Mouse (Mus musculus): Measurements from ENCODE around the gene Nek6. TPM values are rescaled to one million over a fixed set of nuclear protein-coding genes. Genes with fewer than 3 reads are reported as not detected.

The Nek6 gene
- 43.5 and 47.6 TPM in 2 replicates for polyA plus RNA-seq (2015; fragmentation: Nextera tagmentation; extraction: Ambion mirVana)

DNA sequence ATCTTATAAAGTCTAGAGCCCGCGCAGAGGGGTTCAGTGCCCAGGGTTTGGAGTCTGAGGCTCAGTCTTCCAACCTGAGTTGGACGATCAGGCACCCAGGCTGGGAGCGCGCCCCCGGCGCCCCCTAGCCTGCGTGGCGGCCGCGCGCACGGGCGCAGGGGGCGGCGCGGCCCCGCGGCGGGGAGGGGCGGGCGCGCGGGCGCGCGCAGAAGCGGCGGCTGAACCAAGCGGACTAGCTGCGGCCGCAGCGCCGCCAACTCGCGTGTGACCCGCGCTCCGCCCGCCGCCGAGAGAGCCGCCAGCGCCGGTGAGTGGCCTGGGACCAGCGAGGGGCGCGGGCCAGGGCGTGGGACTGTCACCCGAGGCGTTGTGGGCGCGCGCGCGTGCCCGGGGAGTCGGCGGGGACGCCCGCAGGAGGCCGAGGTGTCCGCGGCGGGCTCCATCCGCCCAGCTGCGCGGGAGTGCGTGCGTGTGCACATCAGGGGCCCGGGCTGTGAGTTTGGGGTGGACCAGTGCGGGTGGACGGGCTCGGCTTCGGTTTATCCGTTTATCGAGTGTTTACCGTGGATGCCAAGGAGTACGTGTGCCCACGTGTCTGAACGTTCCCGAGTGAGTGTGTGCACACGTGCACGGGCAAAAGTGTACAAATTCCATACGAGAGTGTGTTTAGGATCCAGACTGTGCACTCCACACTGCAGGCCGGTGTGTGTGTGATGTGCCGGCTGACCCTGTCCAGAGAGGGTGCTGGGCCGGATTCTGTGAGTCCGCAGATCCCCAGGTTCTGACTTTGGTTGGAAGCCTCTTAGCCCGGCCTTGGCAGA is at the start of gene Nek6:
TSS of gene Nek6 (plus strand) at position 157 of the 821 bp plus-strand sequence.
- H3K27ac ChIP-seq (ENCODE audit: low read length): peak within 1 kb of the TSS; percentile 50
- peaks cover 21% of the 10 kb centered on the region for H3K27me3 ChIP-seq (ENCODE audit: control insufficient read depth, insufficient read depth, low read depth, low read length)

GRCm38 (mm10) chr2:38462323-38462722 is 49.1 kb upstream of the Nek6 start:
- no peaks in the 10 kb centered on the region for H3K36me3 ChIP-seq (ENCODE audit: control insufficient read depth, insufficient read depth)
- no peaks in the 10 kb centered on the region for H3K27me3 ChIP-seq (ENCODE audit: control insufficient read depth, insufficient read depth, low read depth, low read length)
- H3K9ac ChIP-seq (ENCODE audit: low read depth, low read length): no peak overlapping the region
- ATAC-seq (ENCODE audit: low read depth): no peak
- no peaks in the 10 kb centered on the region for H3K9me3 ChIP-seq (replicated peaks; ENCODE audit: control insufficient read depth, low read length)
- 42% methylated on average over 3 of the region's 3 CpGs for WGBS (ENCODE audit: insufficient replicate concordance)
- no peak overlapping the region for H3K4me3 ChIP-seq (ENCODE audit: low read depth, low read length)
- no peaks in the 10 kb centered on the region for H3K4me1 ChIP-seq (ENCODE audit: control insufficient read depth, low read depth, low read length)
- no peak overlapping the region for H3K4me2 ChIP-seq (ENCODE audit: low read depth, low read length)
- no peak overlapping the region for H3K27ac ChIP-seq (ENCODE audit: low read length)

More for the DNA sequence above, at the start of gene Nek6:
- Histone ChIP-seq H3K4me3 (ENCODE audit: low read depth, low read length) (peak within 1 kb of the TSS; percentile 70), H3K36me3 (ENCODE audit: control insufficient read depth, insufficient read depth) (no peaks in the 10 kb centered on the region), H3K4me1 (ENCODE audit: control insufficient read depth, low read depth, low read length) (peaks cover 31% of the 10 kb centered on the region), H3K9me3 (replicated peaks; ENCODE audit: control insufficient read depth, low read length) (no peaks in the 10 kb centered on the region), H3K4me2 (ENCODE audit: low read depth, low read length) (peak within 1 kb of the TSS; percentile 75), H3K9ac (ENCODE audit: low read depth, low read length) (peak within 1 kb of the TSS; percentile 75)
- under 1% methylated on average over 84 of the region's 90 CpGs for WGBS (ENCODE audit: insufficient replicate concordance)
- peak; percentile 69 for ATAC-seq (ENCODE audit: low read depth)

DNA sequence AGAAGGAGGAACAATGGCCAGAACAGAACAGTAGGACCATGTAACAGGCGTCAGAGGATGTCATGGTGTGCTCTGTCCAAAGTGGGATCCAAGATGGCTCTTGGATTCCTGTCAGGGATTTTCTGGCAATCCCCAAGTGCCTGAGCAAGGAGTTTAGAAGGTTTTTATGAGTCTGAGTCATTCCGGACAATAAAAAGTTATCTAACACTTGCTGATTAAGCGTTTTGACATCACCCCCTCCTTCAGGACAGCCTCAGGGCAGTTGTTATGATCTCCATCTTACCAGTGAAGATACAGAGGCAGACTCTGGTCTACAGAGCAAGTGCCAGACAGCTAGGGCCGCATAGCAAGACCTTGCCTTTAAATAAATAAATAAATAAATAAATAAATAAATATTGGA is 42.6 kb upstream of the Nek6 start:
- no peaks in the 10 kb centered on the region for H3K9me3 ChIP-seq (replicated peaks; ENCODE audit: control insufficient read depth, low read length)
- H3K4me1 ChIP-seq (ENCODE audit: control insufficient read depth, low read depth, low read length): peaks cover 4% of the 10 kb centered on the region
- H3K4me3 ChIP-seq (ENCODE audit: low read depth, low read length): no peak overlapping the region
- no peaks in the 10 kb centered on the region for H3K27me3 ChIP-seq (ENCODE audit: control insufficient read depth, insufficient read depth, low read depth, low read length)
- H3K27ac ChIP-seq (ENCODE audit: low read length): no peak overlapping the region
- WGBS (ENCODE audit: insufficient replicate concordance): 50% methylated on average over 4 of the region's 4 CpGs
- no peak for ATAC-seq (ENCODE audit: low read depth)
- H3K36me3 ChIP-seq (ENCODE audit: control insufficient read depth, insufficient read depth): no peaks in the 10 kb centered on the region
- H3K9ac ChIP-seq (ENCODE audit: low read depth, low read length): no peak overlapping the region
- no peak overlapping the region for H3K4me2 ChIP-seq (ENCODE audit: low read depth, low read length)

DNA sequence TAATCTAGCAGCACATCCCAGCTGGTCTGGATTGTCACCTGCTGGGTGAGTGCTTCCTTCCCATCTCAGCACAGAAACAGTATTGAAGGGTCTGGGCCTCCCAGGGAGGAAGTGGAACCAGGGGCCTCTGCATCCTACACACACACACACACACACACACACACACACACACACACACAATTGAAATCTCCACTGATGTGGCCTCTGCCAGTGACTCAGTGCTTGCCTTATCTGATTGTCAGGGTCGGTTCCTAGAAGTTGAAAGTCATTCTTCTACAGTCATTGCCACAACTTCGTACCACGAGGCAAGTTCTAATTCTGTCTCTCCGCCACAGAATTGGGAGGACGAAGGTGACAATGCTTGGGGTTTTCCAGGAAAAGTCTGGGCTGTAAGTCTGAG is 39.7 kb upstream of the Nek6 start:
- H3K9ac ChIP-seq (ENCODE audit: low read depth, low read length): no peak overlapping the region
- no peaks in the 10 kb centered on the region for H3K27me3 ChIP-seq (ENCODE audit: control insufficient read depth, insufficient read depth, low read depth, low read length)
- H3K9me3 ChIP-seq (replicated peaks; ENCODE audit: control insufficient read depth, low read length): no peaks in the 10 kb centered on the region
- H3K4me1 ChIP-seq (ENCODE audit: control insufficient read depth, low read depth, low read length): peaks cover 4% of the 10 kb centered on the region
- no peak overlapping the region for H3K4me3 ChIP-seq (ENCODE audit: low read depth, low read length)
- no peak overlapping the region for H3K27ac ChIP-seq (ENCODE audit: low read length)
- H3K36me3 ChIP-seq (ENCODE audit: control insufficient read depth, insufficient read depth): no peaks in the 10 kb centered on the region
- peak; percentile 51; the same call in 1 of the 2 replicates for ATAC-seq (ENCODE audit: low read depth)
- no peak overlapping the region for H3K4me2 ChIP-seq (ENCODE audit: low read depth, low read length)
- 19% methylated on average over 5 of the region's 5 CpGs for WGBS (ENCODE audit: insufficient replicate concordance)

GRCm38 (mm10) chr2:38472829-38473228 is 38.6 kb upstream of the Nek6 start:
- no peak overlapping the region for H3K4me2 ChIP-seq (ENCODE audit: low read depth, low read length)
- H3K36me3 ChIP-seq (ENCODE audit: control insufficient read depth, insufficient read depth): no peaks in the 10 kb centered on the region
- H3K9ac ChIP-seq (ENCODE audit: low read depth, low read length): no peak overlapping the region
- no peak overlapping the region for H3K4me3 ChIP-seq (ENCODE audit: low read depth, low read length)
- H3K9me3 ChIP-seq (replicated peaks; ENCODE audit: control insufficient read depth, low read length): no peaks in the 10 kb centered on the region
- peaks cover 4% of the 10 kb centered on the region for H3K4me1 ChIP-seq (ENCODE audit: control insufficient read depth, low read depth, low read length)
- no peaks in the 10 kb centered on the region for H3K27me3 ChIP-seq (ENCODE audit: control insufficient read depth, insufficient read depth, low read depth, low read length)
- peak; percentile 71; the same call in 1 of the 2 replicates for ATAC-seq (ENCODE audit: low read depth)
- H3K27ac ChIP-seq (ENCODE audit: low read length): no peak overlapping the region

DNA sequence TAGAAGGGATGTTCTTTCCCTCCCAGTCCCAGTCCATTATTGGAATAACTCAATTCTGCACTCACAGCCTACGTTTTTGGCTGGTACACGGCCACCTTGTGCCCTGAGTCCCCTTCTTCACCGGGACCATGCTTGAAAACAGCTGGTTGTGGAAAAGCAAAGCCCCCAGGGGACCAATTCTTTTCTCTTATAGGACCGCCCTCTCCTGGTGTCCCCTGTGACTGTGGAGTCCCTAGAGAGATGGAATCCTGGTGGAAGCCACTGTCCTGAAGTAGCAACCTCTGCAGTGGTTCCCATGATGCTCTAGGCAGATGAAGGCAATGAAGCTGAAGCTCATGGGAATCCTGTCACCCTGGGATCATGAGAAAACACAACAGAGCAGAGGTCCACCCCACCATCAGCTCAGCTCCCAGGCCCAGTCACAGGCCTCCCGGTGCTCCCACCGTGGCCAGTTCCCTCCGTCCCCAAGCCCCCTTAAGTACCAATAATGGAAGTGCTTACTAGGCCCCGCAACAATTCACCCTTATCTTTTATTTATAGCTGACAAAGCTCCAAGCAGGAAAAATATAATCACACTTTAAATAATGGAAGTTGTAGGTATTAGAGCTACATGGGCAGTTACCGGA is 34.5 kb upstream of the Nek6 start:
- Histone ChIP-seq H3K4me1 (ENCODE audit: control insufficient read depth, low read depth, low read length) (peaks cover 4% of the 10 kb centered on the region), H3K4me2 (ENCODE audit: low read depth, low read length) (no peak overlapping the region), H3K27me3 (ENCODE audit: control insufficient read depth, insufficient read depth, low read depth, low read length) (no peaks in the 10 kb centered on the region), H3K36me3 (ENCODE audit: control insufficient read depth, insufficient read depth) (no peaks in the 10 kb centered on the region), H3K9ac (ENCODE audit: low read depth, low read length) (no peak overlapping the region), H3K9me3 (replicated peaks; ENCODE audit: control insufficient read depth, low read length) (no peaks in the 10 kb centered on the region), H3K4me3 (ENCODE audit: low read depth, low read length) (no peak overlapping the region), H3K27ac (ENCODE audit: low read length) (no peak overlapping the region)
- ATAC-seq (ENCODE audit: low read depth): no peak
- WGBS (ENCODE audit: insufficient replicate concordance): 71% methylated on average over 9 of the region's 9 CpGs

DNA sequence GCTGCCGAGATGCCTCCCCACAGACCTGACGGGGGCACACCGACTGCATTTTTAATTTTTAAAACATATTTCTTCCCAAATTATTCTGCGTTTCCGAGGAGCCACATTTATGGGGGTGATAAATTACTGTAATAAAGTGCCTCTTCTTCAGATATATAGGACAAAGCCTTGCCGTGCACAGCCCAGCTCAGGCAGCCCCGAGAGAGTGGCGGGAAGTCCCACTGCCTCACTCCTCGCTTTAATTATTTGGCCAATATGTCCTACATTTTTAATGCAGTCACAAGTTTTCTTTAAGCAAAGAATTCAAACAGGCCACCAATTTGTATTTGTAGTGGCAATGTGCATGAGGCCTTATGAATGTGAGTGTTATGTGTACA is 34.0 kb upstream of the Nek6 start:
- Histone ChIP-seq H3K9me3 (replicated peaks; ENCODE audit: control insufficient read depth, low read length) (no peaks in the 10 kb centered on the region), H3K4me3 (ENCODE audit: low read depth, low read length) (no peak overlapping the region), H3K27ac (ENCODE audit: low read length) (no peak overlapping the region), H3K4me2 (ENCODE audit: low read depth, low read length) (no peak overlapping the region), H3K27me3 (ENCODE audit: control insufficient read depth, insufficient read depth, low read depth, low read length) (no peaks in the 10 kb centered on the region), H3K4me1 (ENCODE audit: control insufficient read depth, low read depth, low read length) (peaks cover under 1% of the 10 kb centered on the region), H3K36me3 (ENCODE audit: control insufficient read depth, insufficient read depth) (no peaks in the 10 kb centered on the region), H3K9ac (ENCODE audit: low read depth, low read length) (no peak overlapping the region)
- ATAC-seq (ENCODE audit: low read depth): no peak
- 82% methylated on average over 9 of the region's 9 CpGs for WGBS (ENCODE audit: insufficient replicate concordance)

- H3K36me3 ChIP-seq (ENCODE audit: control insufficient read depth, insufficient read depth): no peaks in the 10 kb centered on the region
- 48% methylated on average over 4 of the region's 4 CpGs for WGBS (ENCODE audit: insufficient replicate concordance)
- no peak overlapping the region for H3K4me3 ChIP-seq (ENCODE audit: low read depth, low read length)
- no peak overlapping the region for H3K27ac ChIP-seq (ENCODE audit: low read length)
- no peaks in the 10 kb centered on the region for H3K27me3 ChIP-seq (ENCODE audit: control insufficient read depth, insufficient read depth, low read depth, low read length)
- H3K9me3 ChIP-seq (replicated peaks; ENCODE audit: control insufficient read depth, low read length): no peaks in the 10 kb centered on the region
- H3K4me2 ChIP-seq (ENCODE audit: low read depth, low read length): no peak overlapping the region
- no peak overlapping the region for H3K9ac ChIP-seq (ENCODE audit: low read depth, low read length)
- no peak for ATAC-seq (ENCODE audit: low read depth)
- H3K4me1 ChIP-seq (ENCODE audit: control insufficient read depth, low read depth, low read length): no peaks in the 10 kb centered on the region
Measured at GRCm38 (mm10) chr2:38478683-38479082, 32.8 kb upstream of the Nek6 start.

- H3K9ac ChIP-seq (ENCODE audit: low read depth, low read length): no peak overlapping the region
- H3K36me3 ChIP-seq (ENCODE audit: control insufficient read depth, insufficient read depth): no peaks in the 10 kb centered on the region
- no peak overlapping the region for H3K27ac ChIP-seq (ENCODE audit: low read length)
- ATAC-seq (ENCODE audit: low read depth): no peak
- H3K4me3 ChIP-seq (ENCODE audit: low read depth, low read length): no peak overlapping the region
- no peaks in the 10 kb centered on the region for H3K9me3 ChIP-seq (replicated peaks; ENCODE audit: control insufficient read depth, low read length)
- no peaks in the 10 kb centered on the region for H3K27me3 ChIP-seq (ENCODE audit: control insufficient read depth, insufficient read depth, low read depth, low read length)
- H3K4me2 ChIP-seq (ENCODE audit: low read depth, low read length): no peak overlapping the region
- peaks cover 6% of the 10 kb centered on the region for H3K4me1 ChIP-seq (ENCODE audit: control insufficient read depth, low read depth, low read length)
- 34% methylated on average over 3 of the region's 3 CpGs for WGBS (ENCODE audit: insufficient replicate concordance)
Measured at GRCm38 (mm10) chr2:38479541-38479940, 31.9 kb upstream of the Nek6 start.
